Mouse (Mus musculus) midbrain, embryonic 11.5 days (tissue): ENCODE data around the gene Dusp16. TPM values are rescaled to one million over a fixed set of nuclear protein-coding genes. Genes with fewer than 3 reads are reported as not detected.

Experiments used
- ATAC-seq: fragments of 200-750 bp; cut with Nextera tagmentation; 2 replicates; pipeline ENCODE4 v1.8.0; 2017; ENCODE audit warnings: moderate TSS enrichment, moderate library complexity; ENCODE audit not compliant: low FRiP score
- DNase-seq: peaks from one replicate; pipeline ENCODE4 v3.0.0; 2015; ENCODE audit warnings: low spot score; ENCODE audit errors: missing footprints
- H3K27ac ChIP-seq: fragments of 300-500 bp; sonication (generic); 2 replicates; pipeline ENCODE4 v1.5.1; 2014; ENCODE audit warnings: low read depth, low read length
- H3K27me3 ChIP-seq: fragments of 300-500 bp; sonication (generic); 2 replicates; pipeline ENCODE4 v1.6.1; 2014; ENCODE audit warnings: mild to moderate bottlenecking, low read length, moderate library complexity, mixed read lengths; ENCODE audit not compliant: control insufficient read depth, insufficient read depth
- H3K36me3 ChIP-seq: fragments of 300-500 bp; sonication (generic); 2 replicates; pipeline ENCODE4 v1.6.1; 2014; ENCODE audit warnings: mild to moderate bottlenecking, low read length, moderate library complexity, mixed read lengths; ENCODE audit not compliant: control insufficient read depth, insufficient read depth
- H3K4me1 ChIP-seq: fragments of 300-500 bp; sonication (generic); 2 replicates; pipeline ENCODE4 v1.6.1; 2014; ENCODE audit warnings: low read length; ENCODE audit not compliant: control insufficient read depth, insufficient read depth
- H3K4me2 ChIP-seq: fragments of 300-500 bp; sonication (generic); 2 replicates; pipeline ENCODE4 v1.6.1; 2014; ENCODE audit warnings: mild to moderate bottlenecking, moderate library complexity
- H3K4me3 ChIP-seq: fragments of 300-500 bp; sonication (generic); 2 replicates; pipeline ENCODE4 v1.5.1; 2014; ENCODE audit warnings: low read depth, low read length
- H3K9ac ChIP-seq: fragments of 300-500 bp; sonication (generic); 2 replicates; pipeline ENCODE4 v1.6.1; 2014; ENCODE audit warnings: low read length
- H3K9me3 ChIP-seq: fragments of 300-500 bp; sonication (generic); 2 replicates; pipeline ENCODE4 v1.6.1; 2016; ENCODE audit warnings: low read length; ENCODE audit not compliant: control insufficient read depth
- WGBS: fragments of 180-500 bp; shearing (Covaris S2); extraction: QIAGEN DNeasy Blood & Tissue Kit; methylation state at CpG from one replicate; pipeline ENCODE4 v1.1.7; 2014; 5-methylcytosine and 5-hydroxymethylcytosine counted together
- polyA plus RNA-seq: library from polyadenylated mRNA; unstranded; fragments of >200 nt; fragmentation: Nextera tagmentation; extraction: Ambion mirVana; gene quantifications from 2 replicates; pipeline ENCODE4 v1.2.1, GENCODE M21; 2014

The Dusp16 gene
- polyA plus RNA-seq, 1 experiment from 2014 or later: 18.0 TPM

DNA sequence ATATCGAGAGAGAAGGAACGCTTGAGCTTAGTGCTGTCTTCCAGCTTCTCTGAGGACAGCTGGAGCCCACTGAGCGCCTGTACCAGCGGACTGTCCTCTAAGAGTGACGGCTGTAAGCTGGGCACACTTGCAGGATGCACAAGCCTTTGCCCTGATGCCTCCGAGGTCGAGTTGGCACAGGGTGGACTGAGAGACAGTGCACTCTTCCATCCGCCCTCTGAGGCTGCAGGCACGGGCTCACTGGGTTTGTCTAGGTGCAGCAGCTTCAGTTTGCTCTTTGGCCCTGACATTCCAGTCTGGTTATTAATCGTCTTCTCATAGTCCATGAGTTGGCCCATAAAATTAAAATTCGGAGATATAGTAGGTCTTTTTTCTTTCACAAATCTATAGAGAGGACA, 73.8 kb downstream of the Dusp16 start:
- H3K4me3 ChIP-seq: no peak overlapping the region
- 91% methylated on average over 11 of the region's 11 CpGs for WGBS

DNA sequence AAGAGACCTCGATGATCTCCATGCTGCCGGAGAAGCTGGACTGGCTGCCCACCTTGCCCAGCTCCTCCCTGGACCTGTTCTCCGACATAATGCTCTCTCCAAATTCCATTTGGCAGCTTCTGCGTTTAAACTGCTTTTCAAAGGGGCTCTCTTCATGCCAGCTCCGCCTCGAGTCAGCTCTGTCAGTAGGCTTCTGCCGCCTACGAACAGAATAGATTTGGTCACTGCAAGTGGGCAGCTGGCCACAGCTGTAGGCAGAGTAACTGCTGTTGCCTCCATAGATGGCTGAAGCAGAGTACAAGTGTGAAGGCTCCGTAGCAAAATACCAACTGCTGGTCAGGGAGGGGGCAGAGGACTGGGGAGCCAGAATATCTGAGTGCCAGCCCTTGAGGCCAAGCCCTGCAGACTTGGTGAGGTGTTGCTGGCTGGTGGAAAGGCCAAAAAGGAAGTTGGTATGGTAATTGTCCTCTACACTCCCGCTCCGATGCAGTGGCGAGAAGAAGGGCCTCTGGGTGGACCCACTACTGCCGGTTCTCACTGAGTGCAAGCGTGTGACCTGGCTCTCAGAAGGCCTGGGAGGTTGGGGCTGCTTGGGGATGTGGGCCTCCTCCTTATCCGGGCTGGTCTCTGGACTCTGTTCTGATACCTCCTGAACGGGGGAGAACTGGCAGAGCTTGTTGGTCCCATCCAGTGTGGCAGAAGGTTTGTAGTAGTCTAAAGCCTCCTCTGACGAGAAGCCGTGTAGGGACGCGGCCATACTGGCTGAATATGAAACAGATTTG, 74.3 kb downstream of the Dusp16 start:
- ATAC-seq: no peak
- no peaks in the 10 kb centered on the region for H3K27me3 ChIP-seq
- DNase-seq: no peak
- 93% methylated on average over 20 of the region's 20 CpGs for WGBS
- H3K27ac ChIP-seq: no peak overlapping the region
- H3K4me3 ChIP-seq: no peak overlapping the region
- peaks cover 12% of the 10 kb centered on the region; the same call in 1 of the 2 replicates for H3K36me3 ChIP-seq
- H3K9me3 ChIP-seq: no peaks in the 10 kb centered on the region
- H3K4me1 ChIP-seq: no peaks in the 10 kb centered on the region
- no peak overlapping the region for H3K9ac ChIP-seq
- H3K4me2 ChIP-seq: no peak overlapping the region

More for the DNA sequence above, 73.8 kb downstream of the Dusp16 start:
- H3K27ac ChIP-seq: no peak overlapping the region
- H3K9me3 ChIP-seq: no peaks in the 10 kb centered on the region
- DNase-seq (no peak), ATAC-seq (no peak)
- no peaks in the 10 kb centered on the region for H3K27me3 ChIP-seq
- no peak overlapping the region for H3K9ac ChIP-seq
- no peak overlapping the region for H3K4me2 ChIP-seq
- H3K36me3 ChIP-seq: peaks cover 12% of the 10 kb centered on the region
- no peaks in the 10 kb centered on the region for H3K4me1 ChIP-seq

DNA sequence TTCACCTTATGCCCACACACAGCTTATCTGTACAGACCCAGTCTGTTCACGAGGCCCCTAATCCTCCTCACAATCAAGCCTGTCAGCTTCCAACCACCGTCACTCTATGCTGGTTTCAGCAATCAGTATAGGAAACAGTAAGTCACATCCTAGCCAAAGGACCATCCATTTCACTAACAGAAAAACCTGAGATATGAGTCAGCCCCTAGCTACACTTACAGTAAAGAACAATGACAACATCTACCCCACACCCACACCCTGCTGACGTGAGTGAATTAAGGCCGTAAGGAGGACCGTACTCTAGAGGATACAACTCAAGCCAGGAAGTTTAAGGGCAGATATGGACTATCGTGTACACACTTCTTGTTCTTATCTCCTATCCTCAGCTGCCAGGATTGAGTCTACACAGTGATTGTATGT, 76.2 kb downstream of the Dusp16 start:
- Histone ChIP-seq H3K9ac (no peak overlapping the region), H3K27me3 (no peaks in the 10 kb centered on the region), H3K4me3 (no peak overlapping the region), H3K36me3 (peaks cover 12% of the 10 kb centered on the region; the same call in 1 of the 2 replicates), H3K9me3 (no peaks in the 10 kb centered on the region), H3K4me2 (no peak overlapping the region), H3K4me1 (no peaks in the 10 kb centered on the region), H3K27ac (no peak overlapping the region)
- DNase-seq (no peak), ATAC-seq (no peak)
- 83% methylated on average over 6 of the region's 6 CpGs for WGBS

DNA sequence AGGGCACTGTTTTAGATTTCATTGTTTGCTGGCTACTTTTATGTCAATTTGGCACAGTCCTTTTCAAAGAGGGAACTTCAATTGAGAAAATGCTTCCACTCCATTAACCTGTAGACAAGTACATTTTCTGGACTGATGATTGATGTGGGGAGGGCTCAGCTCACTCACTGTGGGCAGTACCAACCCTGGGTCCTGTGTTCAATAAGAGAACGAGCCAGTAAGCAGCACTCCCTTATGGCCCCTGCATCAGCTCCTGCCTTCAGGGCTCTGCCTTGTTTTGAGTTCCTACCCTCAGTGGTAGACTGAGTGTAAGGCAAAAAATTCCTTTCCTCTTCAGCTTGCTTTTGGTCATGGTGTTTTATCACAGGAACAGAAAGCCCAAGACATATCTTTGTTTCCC, 78.5 kb downstream of the Dusp16 start:
- WGBS: 73% methylated on average over 1 of the region's 1 CpGs
- H3K36me3 ChIP-seq: peaks cover 10% of the 10 kb centered on the region; the same call in 1 of the 2 replicates
- no peak for ATAC-seq

DNA sequence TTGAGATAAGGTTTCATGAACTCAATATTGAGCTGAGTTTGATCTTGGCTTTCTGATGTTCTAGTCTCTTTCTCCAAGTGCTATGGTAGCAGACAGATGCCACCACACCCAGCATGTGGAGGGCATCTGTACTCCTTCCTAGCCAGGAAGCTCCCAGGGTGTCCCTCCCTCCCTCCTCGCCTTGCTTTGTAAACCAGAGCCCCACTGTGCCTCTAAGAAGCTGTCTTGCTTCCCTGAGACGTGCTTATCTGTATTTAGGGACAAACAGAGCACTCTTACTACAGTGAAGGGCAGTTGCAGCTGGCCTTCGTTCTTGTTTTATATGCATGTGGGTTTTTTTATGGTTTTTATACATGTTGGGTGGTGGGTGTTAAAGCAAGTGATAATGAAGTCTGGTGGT, 79.1 kb downstream of the Dusp16 start:
- H3K9ac ChIP-seq: no peak overlapping the region
- no peaks in the 10 kb centered on the region for H3K4me1 ChIP-seq
- no peaks in the 10 kb centered on the region for H3K27me3 ChIP-seq
- 50% methylated on average over 3 of the region's 3 CpGs for WGBS
- no peak overlapping the region for H3K27ac ChIP-seq
- H3K4me3 ChIP-seq: no peak overlapping the region
- peaks cover 7% of the 10 kb centered on the region; the same call in 1 of the 2 replicates for H3K36me3 ChIP-seq
- no peak overlapping the region for H3K4me2 ChIP-seq
- H3K9me3 ChIP-seq: no peaks in the 10 kb centered on the region
- ATAC-seq: no peak
- no peak for DNase-seq

More for the DNA sequence above, 78.5 kb downstream of the Dusp16 start:
- H3K27ac ChIP-seq: no peak overlapping the region
- no peak overlapping the region for H3K9ac ChIP-seq
- DNase-seq: no peak
- H3K27me3 ChIP-seq: no peaks in the 10 kb centered on the region
- no peak overlapping the region for H3K4me3 ChIP-seq
- H3K9me3 ChIP-seq: no peaks in the 10 kb centered on the region
- no peak overlapping the region for H3K4me2 ChIP-seq
- no peaks in the 10 kb centered on the region for H3K4me1 ChIP-seq

DNA sequence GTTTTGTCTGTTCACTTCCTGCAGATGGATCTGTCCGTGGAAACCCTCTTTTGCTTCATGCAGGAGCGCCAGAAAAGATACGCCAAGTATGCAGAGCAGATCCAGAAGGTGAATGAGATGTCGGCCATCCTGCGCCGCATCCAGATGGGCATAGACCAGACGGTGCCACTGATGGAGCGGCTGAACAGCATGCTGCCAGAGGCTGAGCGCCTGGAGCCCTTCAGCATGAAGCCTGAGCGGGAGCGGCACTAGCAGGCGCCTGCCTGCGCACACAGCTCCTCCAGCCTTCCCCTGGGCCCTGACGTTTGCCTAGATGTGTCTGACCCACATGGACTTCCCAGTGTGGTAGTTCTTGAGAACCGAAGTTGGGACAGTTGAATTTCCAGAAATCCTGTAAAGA, 82.4 kb downstream of the Dusp16 start:
- H3K4me1 ChIP-seq: no peaks in the 10 kb centered on the region
- ATAC-seq: no peak
- H3K36me3 ChIP-seq: no peaks in the 10 kb centered on the region

DNA sequence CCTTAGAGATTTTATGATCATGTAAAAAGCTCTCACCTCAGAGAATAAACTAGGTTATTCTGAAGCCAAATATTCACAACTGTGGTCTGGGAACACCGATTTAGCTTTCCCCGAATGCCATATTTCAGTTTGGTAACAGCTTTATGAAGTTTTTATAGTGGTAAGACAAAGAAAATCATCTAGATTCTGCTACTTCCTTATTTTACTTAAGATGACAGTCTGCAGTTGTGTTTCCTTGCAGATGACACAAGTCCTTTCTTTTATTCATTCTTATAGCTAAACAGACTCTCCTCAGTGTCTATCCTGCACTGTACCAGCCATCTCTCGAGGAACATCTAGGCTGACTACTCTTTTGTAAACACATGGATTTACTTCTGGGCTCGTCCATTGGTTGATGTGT, 86.0 kb downstream of the Dusp16 start:
- H3K9me3 ChIP-seq: no peaks in the 10 kb centered on the region
- WGBS: 92% methylated on average over 4 of the region's 4 CpGs
- H3K9ac ChIP-seq: no peak overlapping the region
- no peak overlapping the region for H3K4me3 ChIP-seq
- H3K27ac ChIP-seq: no peak overlapping the region
- ATAC-seq (no peak), DNase-seq (no peak)
- H3K27me3 ChIP-seq: no peaks in the 10 kb centered on the region
- no peaks in the 10 kb centered on the region for H3K4me1 ChIP-seq
- H3K36me3 ChIP-seq: no peaks in the 10 kb centered on the region; the same call in 1 of the 2 replicates
- H3K4me2 ChIP-seq: no peak overlapping the region

More for the DNA sequence above, 82.4 kb downstream of the Dusp16 start:
- 87% methylated on average over 15 of the region's 15 CpGs for WGBS
- Histone ChIP-seq H3K9ac (no peak overlapping the region), H3K9me3 (no peaks in the 10 kb centered on the region), H3K27me3 (no peaks in the 10 kb centered on the region), H3K27ac (no peak overlapping the region), H3K4me3 (no peak overlapping the region), H3K4me2 (no peak overlapping the region)
- DNase-seq: no peak

DNA sequence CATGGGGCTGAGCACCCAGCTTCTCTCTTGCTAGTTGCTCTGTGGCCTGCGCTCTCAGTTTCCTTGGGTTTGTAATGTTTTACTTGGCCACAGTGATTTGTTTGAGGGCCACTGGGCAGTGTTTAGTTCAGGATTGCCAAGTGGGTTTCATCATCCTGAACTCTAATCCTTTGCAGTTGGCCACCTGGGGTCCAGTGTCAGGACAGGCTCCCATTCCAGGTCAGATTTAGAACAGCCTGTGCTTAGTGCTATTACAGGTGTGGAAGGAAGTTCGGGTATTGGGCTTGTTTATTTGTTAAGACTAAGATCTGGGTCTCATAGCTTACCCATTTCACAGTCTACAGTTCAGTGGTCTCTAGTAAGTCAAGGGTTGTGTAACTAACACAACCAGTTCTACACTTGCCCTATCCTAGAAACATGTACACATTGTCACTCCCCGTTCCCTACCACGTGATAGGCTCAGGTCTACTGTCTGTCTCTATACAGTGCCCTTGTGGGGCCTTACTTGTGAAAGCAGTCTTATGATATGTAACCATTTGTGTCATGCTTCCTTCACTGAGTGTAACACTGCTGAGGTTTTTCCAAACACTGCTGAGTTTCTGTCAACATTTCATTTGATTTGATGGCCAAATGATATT, 89.3 kb downstream of the Dusp16 start:
- no peak overlapping the region for H3K9ac ChIP-seq
- no peak for DNase-seq
- 86% methylated on average over 4 of the region's 4 CpGs for WGBS
- no peaks in the 10 kb centered on the region for H3K9me3 ChIP-seq
- no peak overlapping the region for H3K27ac ChIP-seq
- H3K27me3 ChIP-seq: no peaks in the 10 kb centered on the region
- no peak overlapping the region for H3K4me3 ChIP-seq
- no peak overlapping the region for H3K4me2 ChIP-seq
- no peaks in the 10 kb centered on the region for H3K4me1 ChIP-seq
- ATAC-seq: no peak
- no peaks in the 10 kb centered on the region; the same call in 1 of the 2 replicates for H3K36me3 ChIP-seq

DNA sequence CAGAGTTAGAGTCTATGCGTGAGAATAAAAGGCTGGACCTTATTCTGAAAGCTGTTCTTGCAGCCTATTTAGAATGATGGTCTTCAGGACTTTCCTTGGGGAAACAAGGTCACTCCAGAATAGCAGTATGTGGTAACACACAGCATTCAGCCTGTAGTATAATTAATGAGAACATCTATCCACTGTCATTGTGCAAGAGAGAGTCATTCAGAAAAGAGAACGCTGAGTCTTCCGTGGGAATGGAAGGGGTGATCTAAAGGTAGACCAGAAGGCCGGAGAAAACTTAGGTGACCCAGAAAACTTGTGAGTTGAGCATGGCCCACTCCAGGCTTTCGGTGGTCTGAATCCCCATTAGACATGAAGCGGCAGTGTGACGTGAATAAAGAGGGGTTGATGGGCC, 90.2 kb downstream of the Dusp16 start:
- Histone ChIP-seq H3K9me3 (no peaks in the 10 kb centered on the region), H3K36me3 (no peaks in the 10 kb centered on the region; the same call in 1 of the 2 replicates), H3K4me1 (no peaks in the 10 kb centered on the region), H3K4me3 (no peak overlapping the region), H3K4me2 (no peak overlapping the region), H3K27ac (no peak overlapping the region), H3K27me3 (no peaks in the 10 kb centered on the region), H3K9ac (no peak overlapping the region)
- no peak for DNase-seq
- WGBS: 98% methylated on average over 7 of the region's 7 CpGs
- no peak for ATAC-seq
